Mouse (Mus musculus): ENCODE data around the gene Vmn2r36.
"Not testable (repeated sequence)": the region's sequence is repeated elsewhere in the genome, so short reads cannot be mapped to it uniquely, and the experiment has no call there.

Gene Vmn2r36

DNA sequence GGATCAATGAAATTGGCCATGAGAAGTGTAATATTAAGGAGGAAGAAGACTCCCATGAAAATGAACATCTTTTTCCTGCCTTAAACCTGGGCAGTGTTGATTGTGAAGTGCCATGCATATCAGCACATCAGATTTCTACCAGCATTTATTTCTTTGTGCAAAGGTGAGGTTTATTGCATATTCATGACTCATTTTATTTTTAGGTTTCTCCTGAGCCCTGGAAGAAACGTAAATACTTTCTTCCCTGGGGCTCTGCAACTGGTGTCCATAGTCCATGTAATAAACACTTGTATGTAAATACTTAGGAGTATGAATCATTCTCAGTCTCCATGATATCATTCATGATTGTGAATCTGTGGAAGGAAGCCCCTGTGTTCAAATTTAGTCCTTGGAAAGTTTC, at the start of gene Vmn2r36:
Vmn2r36 (minus strand) TSS at position 101 of the 400 bp plus-strand sequence.
- DNase-seq (ENCODE audit: low spot score), result not testable (repeated sequence)
